Mouse (Mus musculus): ENCODE results near the gene Vash1.

Gene Vash1

DNA sequence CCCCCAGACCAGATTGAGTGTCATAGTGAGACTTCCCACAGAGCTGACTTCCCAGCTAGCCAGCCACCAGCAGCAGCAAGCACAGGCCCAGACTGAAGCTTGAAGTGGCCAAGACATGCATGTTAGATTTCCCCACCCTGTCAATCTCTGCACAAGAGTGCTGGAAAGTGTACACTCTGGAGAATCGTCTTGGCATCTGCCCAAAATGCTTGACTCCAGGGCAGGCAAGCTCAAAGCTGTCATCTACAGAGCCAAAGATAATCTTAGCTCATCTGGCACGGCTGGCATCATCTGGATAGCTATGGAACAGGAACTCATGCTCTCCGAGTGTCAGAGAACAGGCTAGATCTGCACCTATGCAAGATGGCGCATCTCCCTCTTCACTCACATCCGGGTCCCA, 43.0 kb downstream of the Vash1 start:
- peak; percentile 46 for DNase-seq

DNA sequence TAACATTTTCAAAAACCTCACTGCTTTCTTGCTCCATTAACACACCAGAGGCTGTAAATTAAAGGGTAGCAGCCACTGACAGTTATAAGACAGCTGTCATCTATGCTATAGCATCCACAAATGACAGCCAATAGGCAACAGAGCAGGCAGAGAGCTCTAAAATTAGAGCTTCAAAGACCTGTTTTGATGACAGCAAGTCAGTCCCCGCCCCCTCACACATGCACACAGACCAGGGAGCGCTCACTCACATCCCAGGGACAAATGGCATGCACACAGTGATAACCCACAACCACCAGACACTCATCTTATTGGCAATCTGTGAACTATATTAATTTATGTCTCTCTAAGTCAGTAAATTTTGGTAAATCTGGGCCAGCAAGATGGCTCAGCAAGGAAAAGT, 45.8 kb downstream of the Vash1 start:
- DNase-seq, result peak; percentile 30

DNA sequence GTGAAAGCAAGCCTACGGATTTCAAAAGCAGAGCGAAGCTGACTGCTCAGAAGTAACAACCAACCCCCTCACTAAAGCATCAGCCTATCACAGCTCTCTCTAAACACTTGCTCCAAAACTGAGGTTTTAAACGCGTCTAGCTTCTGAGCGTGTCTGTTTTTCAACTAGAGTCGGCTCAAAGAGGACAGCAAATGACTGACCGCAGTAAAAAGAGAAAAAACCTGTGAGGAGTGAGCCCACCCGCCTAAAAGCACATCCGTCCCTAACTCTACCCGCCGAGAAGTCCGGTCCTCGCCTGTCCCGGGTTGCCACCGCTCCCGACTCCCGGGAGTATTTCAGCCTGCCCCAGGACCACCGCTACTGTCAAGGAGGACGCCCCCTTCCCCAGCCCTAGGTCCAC, 47.2 kb downstream of the Vash1 start:
- no peak for DNase-seq

- DNase-seq, result peak; percentile 98
These were observed 47.7 kb downstream of the Vash1 start, which contains the start of gene Angel1 for GRCm38 (mm10) chr12:86726120-86726640. Angel1 (minus strand) TSS chr12:86726460.

GRCm38 (mm10) chr12:86734319-86734810, 55.9 kb downstream of the Vash1 start, which contains the start of gene Lrrc74a:
Lrrc74a (plus strand) TSS chr12:86734369.
- no peak for DNase-seq
